Mouse (Mus musculus) heart, embryonic 12.5 days (tissue): ENCODE measurements around the gene Csf2rb2. TPM values are rescaled to one million over a fixed set of nuclear protein-coding genes. Genes with fewer than 3 reads are reported as not detected.
"Not testable (repeated sequence)": the region's sequence is repeated elsewhere in the genome, so short reads cannot be mapped to it uniquely, and the experiment has no call there.

Experiments used
- ATAC-seq: fragments of 200-750 bp; cut with Nextera tagmentation; 2 replicates; pipeline ENCODE4 v1.8.0; 2017; ENCODE audit warnings: moderate TSS enrichment, moderate library complexity; ENCODE audit not compliant: insufficient number of reproducible peaks, low FRiP score
- H3K27ac ChIP-seq: fragments of 300-500 bp; sonication (generic); 2 replicates; pipeline ENCODE4 v1.5.1; 2016; ENCODE audit warnings: mild to moderate bottlenecking, moderate library complexity; ENCODE audit not compliant: poor library complexity, severe bottlenecking
- H3K27me3 ChIP-seq: fragments of 300-500 bp; sonication (generic); replicated peaks from 2 replicates; pipeline ENCODE4 v1.6.1; 2016; ENCODE audit warnings: mild to moderate bottlenecking, moderate library complexity
- H3K36me3 ChIP-seq: fragments of 300-500 bp; sonication (generic); 2 replicates; pipeline ENCODE4 v1.6.1; 2016; ENCODE audit warnings: mild to moderate bottlenecking, moderate library complexity
- H3K4me1 ChIP-seq: fragments of 300-500 bp; sonication (generic); replicated peaks from 2 replicates; pipeline ENCODE4 v1.6.1; 2016; ENCODE audit warnings: mild to moderate bottlenecking
- H3K4me2 ChIP-seq: fragments of 300-500 bp; sonication (generic); 2 replicates; pipeline ENCODE4 v1.6.1; 2016; ENCODE audit warnings: mild to moderate bottlenecking, moderate library complexity
- H3K4me3 ChIP-seq: fragments of 300-500 bp; sonication (generic); 2 replicates; pipeline ENCODE4 v1.5.1; 2016; ENCODE audit warnings: mild to moderate bottlenecking
- H3K9ac ChIP-seq: fragments of 300-500 bp; sonication (generic); 2 replicates; pipeline ENCODE4 v1.6.1; 2016; ENCODE audit warnings: mild to moderate bottlenecking, moderate library complexity
- H3K9me3 ChIP-seq: fragments of 300-500 bp; sonication (generic); replicated peaks from 2 replicates; pipeline ENCODE4 v1.6.1; 2016; ENCODE audit warnings: mild to moderate bottlenecking, moderate library complexity
- WGBS: fragments of 180-500 bp; shearing (Covaris S2); methylation state at CpG from one replicate; pipeline ENCODE4 v1.1.7; 2016; 5-methylcytosine and 5-hydroxymethylcytosine counted together
- polyA plus RNA-seq: library from polyadenylated mRNA; unstranded; fragments of >200 nt; fragmentation: Nextera tagmentation; extraction: Ambion mirVana; gene quantifications from 2 replicates; pipeline ENCODE4 v1.2.1, GENCODE M21; 2016

The Csf2rb2 gene
- polyA plus RNA-seq, 1 experiment from 2014 or later, result 0.51 TPM

DNA sequence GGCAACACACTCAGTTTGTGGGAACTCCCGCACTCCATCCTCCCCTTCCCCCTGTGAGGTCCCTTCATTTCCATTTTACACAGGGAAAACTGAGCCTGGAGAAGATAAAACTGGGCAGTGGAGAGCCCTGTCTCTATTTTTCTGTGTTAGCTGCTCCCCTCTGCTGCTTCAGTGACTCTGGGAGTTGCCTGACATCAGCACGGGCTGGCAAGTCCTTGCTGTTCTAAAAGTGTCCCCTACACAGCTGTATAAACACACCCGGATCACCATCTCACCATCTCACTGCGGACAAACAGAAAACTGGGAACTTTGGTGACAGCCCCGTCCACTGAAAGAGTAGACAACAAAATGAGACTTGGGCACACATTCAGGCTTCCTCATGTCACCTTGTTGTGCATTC is 15.7 kb downstream of the Csf2rb2 start:
- peaks cover 18% of the 10 kb centered on the region; the same call in 1 of the 2 replicates for H3K4me1 ChIP-seq
- H3K4me2 ChIP-seq, H3K36me3 ChIP-seq, H3K4me3 ChIP-seq, H3K9me3 ChIP-seq, H3K9ac ChIP-seq, ATAC-seq, H3K27me3 ChIP-seq, H3K27ac ChIP-seq: not testable (repeated sequence)
- WGBS, result 52% methylated on average over 5 of the region's 5 CpGs

DNA sequence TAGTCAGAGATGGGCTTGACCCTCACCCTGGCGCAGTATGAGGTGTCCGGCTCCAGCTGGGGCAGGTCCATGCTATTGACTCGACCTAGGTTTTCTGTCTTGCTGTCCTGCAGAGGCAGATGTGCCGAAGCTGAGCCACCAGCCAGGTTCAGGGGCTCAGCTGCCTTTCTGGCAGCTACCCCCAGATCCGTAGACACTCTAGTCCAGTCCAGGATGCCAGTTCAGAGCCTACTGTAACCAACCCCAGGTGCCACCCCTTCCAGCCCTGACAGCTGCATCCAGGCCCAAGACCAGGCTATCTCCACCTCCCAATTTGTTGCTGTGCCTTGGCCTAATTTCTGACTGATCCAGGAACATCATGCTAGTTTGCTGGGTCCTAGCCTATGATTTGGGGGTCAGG is 17.6 kb downstream of the Csf2rb2 start:
- ATAC-seq, result no peak
- Histone ChIP-seq H3K4me3 (no peak overlapping the region), H3K9ac (no peak overlapping the region), H3K36me3 (no peaks in the 10 kb centered on the region), H3K27me3 (0 out of 2 replicates have a peak, but pooled peaks cover 2% of the 10 kb centered on the region), H3K4me1 (peaks cover 13% of the 10 kb centered on the region; the same call in 1 of the 2 replicates), H3K4me2 (no peak overlapping the region), H3K27ac (no peak overlapping the region), H3K9me3 (no peaks in the 10 kb centered on the region)
- 81% methylated on average over 5 of the region's 5 CpGs for WGBS

DNA sequence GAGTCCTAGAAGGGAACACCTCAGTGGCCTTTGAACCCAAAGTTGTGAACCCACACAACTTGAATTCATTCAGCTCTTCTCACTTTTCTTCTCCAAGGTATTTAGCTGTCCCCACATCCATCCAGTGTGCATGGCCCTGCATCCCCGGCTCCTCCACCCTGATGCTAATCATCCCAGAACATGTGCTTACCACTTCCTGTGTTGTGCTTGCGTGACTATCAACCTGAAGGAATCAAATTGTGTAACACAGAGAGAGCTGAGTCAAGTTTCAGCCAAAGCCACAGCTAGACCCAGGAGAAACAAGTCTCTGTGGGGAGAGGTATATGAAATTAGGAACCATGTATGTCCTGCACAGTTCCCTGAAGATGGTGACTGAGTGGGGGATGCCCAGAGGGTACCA is 27.2 kb downstream of the Csf2rb2 start:
- Histone ChIP-seq H3K4me3 (no peak overlapping the region), H3K4me1 (no peaks in the 10 kb centered on the region), H3K9ac (no peak overlapping the region), H3K27ac (no peak overlapping the region), H3K4me2 (no peak overlapping the region), H3K27me3 (no peaks in the 10 kb centered on the region), H3K36me3 (no peaks in the 10 kb centered on the region), H3K9me3 (no peaks in the 10 kb centered on the region)
- WGBS, result 59% methylated on average over 2 of the region's 2 CpGs
- ATAC-seq, result no peak

- Histone ChIP-seq H3K36me3 (no peaks in the 10 kb centered on the region), H3K9ac (no peak overlapping the region), H3K9me3 (no peaks in the 10 kb centered on the region), H3K27me3 (no peaks in the 10 kb centered on the region), H3K4me2 (no peak overlapping the region), H3K4me3 (no peak overlapping the region), H3K27ac (no peak overlapping the region), H3K4me1 (no peaks in the 10 kb centered on the region)
- ATAC-seq, result 0 out of 2 replicates have a peak, but pooled peaks have one; percentile 35
Observed at GRCm38 (mm10) chr15:78271208-78271607, 34.3 kb downstream of the Csf2rb2 start.

- Histone ChIP-seq H3K4me3 (no peak overlapping the region), H3K27ac (0 out of 2 replicates have a peak overlapping the region, but pooled peaks have one; percentile 14), H3K9ac (no peak overlapping the region), H3K4me2 (no peak overlapping the region), H3K27me3 (no peaks in the 10 kb centered on the region), H3K9me3 (no peaks in the 10 kb centered on the region), H3K36me3 (no peaks in the 10 kb centered on the region), H3K4me1 (no peaks in the 10 kb centered on the region)
- ATAC-seq, result peak; percentile 96
- 15% methylated on average over 4 of the region's 4 CpGs for WGBS
Observed at GRCm38 (mm10) chr15:78267865-78268264, 37.7 kb downstream of the Csf2rb2 start.

- no peaks in the 10 kb centered on the region for H3K4me1 ChIP-seq
- WGBS, result 64% methylated on average over 10 of the region's 10 CpGs
- H3K27ac ChIP-seq, result peak overlapping the region; percentile 14; the same call in 1 of the 2 replicates
- H3K27me3 ChIP-seq, result no peaks in the 10 kb centered on the region
- no peak for ATAC-seq
- no peak overlapping the region for H3K9ac ChIP-seq
- no peaks in the 10 kb centered on the region for H3K36me3 ChIP-seq
- no peaks in the 10 kb centered on the region for H3K9me3 ChIP-seq
- H3K4me2 ChIP-seq, result no peak overlapping the region
- H3K4me3 ChIP-seq, result no peak overlapping the region
Observed at GRCm38 (mm10) chr15:78267441-78267840, 38.1 kb downstream of the Csf2rb2 start.

DNA sequence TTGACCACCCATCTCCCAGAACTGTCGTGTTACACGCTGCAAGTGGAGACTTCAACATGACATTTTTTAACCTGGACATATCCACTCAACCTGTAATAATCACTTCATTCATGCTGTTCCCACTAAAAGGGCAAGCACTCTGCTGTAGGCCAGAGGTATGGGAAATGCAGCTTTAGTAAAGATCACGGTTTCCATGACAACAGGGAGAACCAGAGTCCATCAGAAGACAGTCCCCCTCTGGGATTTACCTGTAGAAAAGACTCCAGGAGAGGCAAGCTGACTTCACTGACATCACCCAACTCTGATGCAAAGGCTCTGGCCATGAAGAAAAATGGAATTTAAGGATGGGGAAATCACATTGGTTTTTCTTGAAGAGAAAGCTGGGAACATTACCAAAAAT is 42.2 kb downstream of the Csf2rb2 start:
- H3K4me2 ChIP-seq, result peak overlapping the region; percentile 3; the same call in 1 of the 2 replicates
- H3K9ac ChIP-seq, result no peak overlapping the region
- no peak overlapping the region for H3K4me3 ChIP-seq
- WGBS, result 75% methylated on average over 3 of the region's 3 CpGs
- H3K27ac ChIP-seq, result no peak overlapping the region
- H3K36me3 ChIP-seq, result no peaks in the 10 kb centered on the region
- H3K9me3 ChIP-seq, result no peaks in the 10 kb centered on the region
- H3K4me1 ChIP-seq, result peaks cover 3% of the 10 kb centered on the region
- ATAC-seq, result no peak
- no peaks in the 10 kb centered on the region for H3K27me3 ChIP-seq

- ATAC-seq, result peak; percentile 85
- Histone ChIP-seq H3K4me2 (0 out of 2 replicates have a peak overlapping the region, but pooled peaks have one; percentile 11), H3K27me3 (peaks cover under 1% of the 10 kb centered on the region; the same call in 1 of the 2 replicates), H3K36me3 (no peaks in the 10 kb centered on the region), H3K9ac (no peak overlapping the region; the same call in 1 of the 2 replicates), H3K27ac (peak overlapping the region; percentile 31; the same call in 1 of the 2 replicates), H3K4me1 (peaks cover 10% of the 10 kb centered on the region), H3K4me3 (0 out of 2 replicates have a peak overlapping the region, but pooled peaks have one; percentile 17), H3K9me3 (no peaks in the 10 kb centered on the region)
- 44% methylated on average over 13 of the region's 13 CpGs for WGBS
Observed at GRCm38 (mm10) chr15:78260668-78261333, 44.7 kb downstream of the Csf2rb2 start.

DNA sequence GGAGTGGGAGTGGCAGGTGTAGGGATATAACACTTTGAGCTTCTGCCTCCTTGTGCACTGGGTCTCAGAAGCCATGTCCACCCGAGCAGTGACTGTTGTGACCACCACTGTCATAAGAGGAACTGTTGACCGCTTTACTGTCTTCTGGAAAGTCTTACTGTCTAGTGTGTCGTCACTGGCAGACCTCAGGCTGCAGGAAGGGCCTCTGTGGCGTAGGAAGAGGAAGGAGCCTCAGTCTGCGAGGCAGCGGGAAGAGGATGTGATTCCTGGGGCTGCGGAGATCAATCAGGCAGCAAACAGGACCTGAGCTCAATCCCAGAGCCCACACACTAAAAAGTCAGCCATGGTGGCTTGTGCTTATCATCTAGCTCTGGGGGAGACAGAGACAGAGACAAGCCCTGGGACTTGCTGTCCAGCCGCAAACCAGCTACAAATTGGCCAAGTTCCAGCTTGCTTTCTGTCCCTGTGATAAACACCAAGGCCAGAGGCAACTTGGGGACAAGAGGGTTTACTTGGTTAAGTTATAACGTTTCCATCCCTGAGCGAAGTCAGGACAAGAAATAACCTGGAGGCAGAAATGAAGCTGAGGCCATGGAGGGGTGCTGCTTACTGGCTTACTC is 47.2 kb downstream of the Csf2rb2 start:
- no peak for ATAC-seq
- WGBS, result 57% methylated on average over 10 of the region's 10 CpGs
- H3K36me3 ChIP-seq, result no peaks in the 10 kb centered on the region
- no peak overlapping the region for H3K4me2 ChIP-seq
- H3K9ac ChIP-seq, result no peak overlapping the region
- H3K4me3 ChIP-seq, result no peak overlapping the region
- no peaks in the 10 kb centered on the region for H3K9me3 ChIP-seq
- H3K4me1 ChIP-seq, result peaks cover 10% of the 10 kb centered on the region
- peak overlapping the region; percentile 45; the same call in 1 of the 2 replicates for H3K27ac ChIP-seq
- peaks cover 22% of the 10 kb centered on the region for H3K27me3 ChIP-seq

GRCm38 (mm10) chr15:78257326-78258050 is 48.0 kb downstream of the Csf2rb2 start:
- no peak overlapping the region for H3K9ac ChIP-seq
- ATAC-seq, result peak; percentile 23; the same call in 1 of the 2 replicates
- peaks cover 28% of the 10 kb centered on the region for H3K27me3 ChIP-seq
- H3K4me3 ChIP-seq, result no peak overlapping the region
- H3K4me1 ChIP-seq, result peaks cover 10% of the 10 kb centered on the region
- 0 out of 2 replicates have a peak overlapping the region, but pooled peaks have one; percentile 45 for H3K27ac ChIP-seq
- no peaks in the 10 kb centered on the region for H3K36me3 ChIP-seq
- WGBS, result 33% methylated on average over 7 of the region's 7 CpGs
- no peak overlapping the region for H3K4me2 ChIP-seq
- H3K9me3 ChIP-seq, result no peaks in the 10 kb centered on the region
